Mouse (Mus musculus) lung, postnatal 14 days (tissue): ENCODE data around the gene Ftsj3.
"Not testable (repeated sequence)": the region's sequence is repeated elsewhere in the genome, so short reads cannot be mapped to it uniquely, and the experiment has no call there.

Source experiments
- DNase-seq: peaks from one replicate; pipeline ENCODE4 v3.0.0; 2021

The Ftsj3 gene

DNA sequence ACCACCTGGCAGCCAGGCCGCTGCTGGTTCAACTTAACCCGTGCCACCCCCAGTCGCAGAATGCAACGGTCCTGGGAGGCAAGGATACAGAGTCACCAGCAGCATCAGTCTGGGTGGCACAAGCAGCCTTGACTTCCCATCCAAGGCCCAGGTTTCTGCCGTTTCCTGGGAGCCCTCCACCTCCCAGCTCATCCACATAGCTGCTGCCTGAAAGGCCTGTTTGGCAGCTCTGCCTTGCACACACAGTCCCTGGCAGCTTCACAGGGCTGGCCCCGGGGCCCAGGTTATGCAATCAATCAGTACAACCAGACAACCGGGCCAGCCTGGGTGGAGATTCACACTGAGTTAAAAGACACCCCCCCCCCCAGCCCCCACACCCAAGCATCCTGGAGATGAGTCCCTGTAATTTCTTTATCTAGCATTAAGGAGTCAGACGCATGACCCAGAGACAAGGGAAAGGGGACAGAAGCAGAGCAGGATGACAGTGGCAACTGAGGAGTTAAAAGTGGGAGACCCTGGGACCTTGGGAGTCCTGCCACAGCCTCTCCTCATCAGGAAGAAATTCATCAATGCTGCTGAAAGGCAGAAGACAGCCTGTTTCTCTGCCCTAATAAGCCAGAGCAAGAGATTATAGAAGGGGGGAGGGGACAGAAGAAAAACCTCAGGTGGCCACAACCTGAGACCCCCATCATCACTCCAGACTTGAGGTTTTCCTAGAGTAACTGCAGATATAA is 12.6 kb upstream of the Ftsj3 start:
- DNase-seq: peak; percentile 80

DNA sequence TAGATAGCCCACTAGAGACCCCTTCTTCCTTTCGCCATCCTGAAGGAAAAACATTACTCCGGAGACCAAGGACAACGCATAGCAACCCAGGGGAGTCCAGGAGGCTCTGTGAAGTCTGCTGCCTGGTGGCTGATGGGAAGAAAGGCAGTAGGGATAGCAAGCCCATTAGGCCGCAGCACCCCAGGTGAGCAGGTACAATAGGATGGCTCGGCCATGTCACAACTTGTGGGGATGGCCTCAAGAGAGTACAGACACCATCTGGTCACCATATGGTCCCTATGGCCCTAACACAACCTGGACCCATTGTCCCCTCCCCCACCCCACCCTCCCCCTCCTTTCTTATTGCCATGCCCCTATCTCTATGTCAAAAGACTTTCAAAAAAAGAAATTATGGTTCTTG is 12.0 kb upstream of the Ftsj3 start:
- no peak for DNase-seq

DNA sequence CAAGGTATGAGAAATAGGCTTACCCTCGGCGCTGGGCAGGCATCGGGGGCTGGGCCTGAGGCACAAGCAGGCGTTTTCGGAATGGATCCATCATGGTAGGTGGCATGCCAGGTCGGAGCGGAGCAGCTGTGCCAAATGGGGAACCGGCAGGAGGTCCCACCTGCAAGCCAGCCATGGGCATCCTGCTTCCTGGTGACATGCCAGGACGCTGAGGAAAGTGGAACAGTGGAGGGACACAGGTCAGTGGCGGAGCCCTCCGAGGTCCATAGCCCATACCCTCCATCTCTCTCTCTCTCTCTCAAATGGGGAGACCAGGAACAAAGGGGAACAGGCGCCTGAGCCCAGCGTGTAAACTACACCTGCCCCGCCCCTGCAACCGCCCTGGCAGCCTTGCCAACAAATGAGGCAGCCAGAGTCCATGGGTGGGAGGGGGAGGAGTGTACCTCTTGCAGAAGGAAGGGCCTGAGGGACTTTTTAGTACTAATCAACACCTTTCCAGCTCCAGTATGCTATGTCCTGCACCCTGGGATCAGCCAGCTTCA is 11.5 kb upstream of the Ftsj3 start:
- peak; percentile 57 for DNase-seq

DNA sequence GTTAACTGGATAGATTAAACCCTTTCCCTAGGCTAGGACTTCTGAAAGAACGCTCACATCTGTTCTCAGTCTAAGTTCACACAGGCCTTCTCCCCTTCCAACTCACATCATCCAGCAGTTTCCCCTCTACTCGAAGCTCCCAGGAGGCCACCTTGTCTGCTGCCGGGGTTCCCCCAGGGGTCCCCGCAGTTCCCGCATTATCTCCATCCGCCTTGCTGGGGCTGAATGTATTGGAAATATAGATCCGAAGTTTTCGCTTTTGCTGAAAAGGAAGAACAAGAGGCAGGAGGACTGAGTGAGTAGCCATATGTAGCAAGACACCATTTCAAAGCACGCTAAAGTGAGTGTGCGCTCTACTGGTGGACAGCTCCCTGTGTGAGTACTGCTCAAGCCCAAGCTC is 10.6 kb upstream of the Ftsj3 start:
- DNase-seq: no peak

DNA sequence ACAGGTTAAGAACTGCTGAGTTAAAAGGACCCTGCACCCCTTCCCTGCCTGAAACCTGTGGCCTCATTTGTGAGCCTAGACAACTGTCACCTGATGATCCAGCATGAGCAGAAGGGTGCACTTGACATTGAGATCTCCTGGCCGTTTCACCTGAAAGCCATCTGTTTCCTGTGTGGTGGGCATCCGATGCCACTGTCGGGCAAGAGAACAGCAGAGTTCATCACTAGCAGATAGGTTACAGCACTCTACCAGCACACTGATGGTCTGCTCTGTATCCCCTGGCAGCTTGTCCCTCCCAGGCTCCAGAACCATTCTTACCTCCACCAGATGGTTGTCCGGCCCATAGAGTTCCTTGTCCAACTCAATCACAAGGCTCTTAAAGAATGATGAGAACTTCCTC is 9.7 kb upstream of the Ftsj3 start:
- no peak for DNase-seq

DNA sequence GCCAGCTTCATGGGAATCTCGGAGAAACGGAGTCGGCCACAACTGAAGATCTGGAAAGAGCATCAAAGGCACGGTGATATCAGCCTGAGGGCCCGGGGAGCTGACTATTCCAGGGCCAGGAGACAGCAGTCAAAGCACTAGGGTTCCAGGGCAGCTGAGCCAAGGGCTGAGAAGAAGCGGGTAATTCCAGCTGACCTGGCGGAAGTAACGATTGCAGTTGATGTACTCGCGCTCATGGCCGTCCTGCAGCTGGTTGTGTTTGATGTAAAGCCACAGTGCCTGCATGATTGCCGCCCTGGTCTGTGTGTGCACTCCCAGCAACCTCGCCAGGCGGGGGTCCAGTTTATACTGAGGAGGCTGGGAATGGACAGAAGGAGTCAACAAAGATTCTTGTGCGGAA is 9.1 kb upstream of the Ftsj3 start:
- DNase-seq: no peak

DNA sequence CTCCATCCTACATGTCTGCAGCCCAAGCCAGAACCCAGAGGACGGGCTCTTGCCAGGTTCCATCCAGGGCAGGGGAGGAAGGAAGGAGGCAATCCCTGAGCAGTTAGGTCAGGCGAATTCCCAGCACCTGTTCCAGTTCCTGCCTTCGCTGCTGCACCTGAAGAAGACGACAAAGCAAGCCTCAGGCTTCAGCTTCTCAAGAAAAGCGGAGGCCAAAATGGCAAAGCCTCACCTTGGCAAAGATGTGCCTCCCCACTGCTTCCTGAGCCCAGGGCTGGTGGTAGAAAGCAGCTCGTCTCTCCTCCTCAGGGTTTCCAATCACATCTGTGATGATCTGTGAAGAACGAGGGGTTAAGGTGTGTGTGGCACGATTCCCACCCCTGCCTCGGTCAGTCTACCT is 8.1 kb upstream of the Ftsj3 start:
- DNase-seq: no peak

DNA sequence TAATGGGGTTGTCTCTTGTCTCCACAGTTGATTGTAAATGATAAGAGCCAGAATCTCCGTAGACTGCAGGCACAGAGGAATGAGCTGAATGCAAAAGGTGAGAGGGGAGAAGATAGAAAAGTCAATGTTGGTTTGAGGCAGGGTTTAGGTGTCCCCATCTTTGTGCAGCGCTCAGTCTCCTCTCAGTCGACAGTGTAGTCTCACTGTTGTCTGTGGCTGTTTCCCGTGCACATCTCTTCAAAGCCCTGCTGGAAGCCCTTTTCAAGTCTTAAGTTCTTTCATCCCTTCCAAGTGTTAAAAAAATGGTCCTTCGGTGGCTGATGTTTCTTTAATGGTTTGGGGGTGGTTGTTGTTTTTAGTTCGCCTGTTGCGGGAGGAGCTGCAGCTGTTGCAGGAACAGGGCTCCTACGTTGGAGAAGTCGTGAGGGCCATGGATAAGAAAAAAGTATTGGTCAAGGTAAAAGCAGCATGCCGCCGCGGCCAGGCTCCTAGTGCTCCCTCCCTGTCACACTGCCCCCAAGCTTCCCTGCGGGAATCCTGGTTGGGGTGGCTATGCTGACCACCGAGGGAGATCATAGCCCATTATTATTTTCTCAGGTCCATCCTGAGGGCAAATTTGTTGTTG is 5.1 kb upstream of the Ftsj3 start:
- no peak for DNase-seq

DNA sequence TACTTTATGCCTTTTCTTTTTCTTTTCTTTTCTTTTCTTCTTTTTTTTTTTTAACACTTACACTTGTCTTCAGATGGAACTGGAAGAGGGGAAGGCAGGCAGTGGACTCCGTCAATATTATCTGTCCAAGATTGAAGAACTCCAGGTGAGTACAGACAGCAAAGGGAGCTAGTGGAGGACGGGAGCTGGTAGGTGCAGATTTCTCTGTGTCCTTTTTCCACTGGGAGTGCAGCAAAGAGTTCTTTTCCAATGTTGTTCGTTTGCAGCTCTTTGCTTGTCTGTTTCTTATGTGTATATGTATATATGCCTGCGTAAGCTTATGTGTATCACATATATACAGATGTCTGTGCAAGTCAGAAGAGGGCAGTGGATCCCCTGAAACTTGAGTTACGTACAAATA is 896 bp upstream of the Ftsj3 start:
- peak; percentile 58 for DNase-seq

DNA sequence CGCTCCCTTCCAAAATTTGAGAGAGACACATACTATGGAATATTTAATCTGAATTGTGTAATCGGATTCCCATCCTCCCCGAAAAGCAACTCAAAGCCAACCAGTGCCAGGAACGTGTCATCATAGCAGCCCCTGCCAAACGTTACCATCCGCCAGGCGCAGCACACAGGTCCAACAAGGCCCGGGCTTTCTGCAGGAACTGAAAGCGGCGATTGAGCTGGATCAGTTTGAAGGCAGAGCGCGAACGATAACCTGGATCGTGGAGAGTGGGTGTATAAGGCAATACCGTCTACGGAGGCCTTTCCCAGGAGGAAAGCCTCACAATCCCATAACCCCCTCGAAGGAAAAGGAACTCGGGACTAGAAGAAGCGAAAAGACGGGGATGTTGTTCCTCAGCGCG is 705 bp downstream of the Ftsj3 start:
- DNase-seq: no peak

DNA sequence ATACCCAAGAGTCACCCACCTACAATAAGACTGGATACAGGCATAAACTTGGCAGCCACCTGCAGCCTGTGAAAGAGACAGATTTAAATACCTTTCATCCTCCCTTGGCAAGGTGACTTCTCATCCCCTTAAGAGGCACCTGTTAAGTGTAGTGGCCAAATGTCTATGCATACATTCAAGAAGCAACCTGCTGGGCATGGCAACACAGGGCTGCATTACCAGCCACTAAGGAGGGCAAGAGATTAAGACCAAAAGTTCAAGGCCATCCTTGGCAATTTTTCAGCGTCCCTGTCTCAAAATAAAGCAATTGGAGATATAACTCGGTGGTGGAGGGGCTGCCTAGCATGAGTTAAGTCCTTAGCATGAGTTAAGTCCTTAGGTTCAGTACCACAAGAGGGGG is 1.1 kb downstream of the Ftsj3 start:
- no peak for DNase-seq

DNA sequence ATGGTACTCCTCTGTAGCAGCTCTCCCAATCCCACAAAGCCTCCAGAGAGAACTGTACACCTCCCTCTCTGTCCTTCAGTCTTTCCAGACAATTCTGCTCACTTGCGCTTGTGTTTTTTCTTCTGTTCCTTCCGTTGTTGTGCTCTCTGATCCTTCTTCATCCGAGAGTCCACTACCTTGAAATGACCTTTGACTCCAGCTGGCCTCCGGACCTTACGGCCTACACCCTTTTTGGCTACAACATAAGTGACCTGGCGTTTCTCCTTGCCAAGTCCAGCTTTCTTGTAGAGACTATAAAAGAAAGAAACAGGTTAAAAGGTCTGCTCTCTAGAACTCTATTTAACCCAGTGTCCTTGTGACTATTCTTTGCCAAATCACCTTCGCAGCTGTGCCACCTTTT is 6.6 kb downstream of the Ftsj3 start:
- DNase-seq: no peak

DNA sequence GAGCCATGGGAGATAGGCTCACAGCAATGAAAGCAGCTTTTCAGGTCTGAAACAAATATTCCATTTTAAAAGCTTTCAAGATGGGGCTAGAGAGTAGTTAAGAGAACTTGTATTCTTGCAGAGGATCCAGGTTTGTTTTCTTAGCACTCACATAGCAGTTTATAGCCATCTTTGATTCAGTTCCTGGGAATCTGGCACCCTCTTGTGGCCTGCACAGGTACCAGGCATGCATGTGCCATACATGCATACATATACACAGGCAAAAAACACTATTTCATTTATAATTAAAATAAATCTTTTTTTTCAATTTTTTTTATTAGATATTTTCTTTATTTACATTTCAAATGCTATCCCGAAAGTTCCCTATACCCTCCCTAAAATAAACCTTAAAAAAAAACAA is 9.0 kb downstream of the Ftsj3 start:
- DNase-seq: no peak

DNA sequence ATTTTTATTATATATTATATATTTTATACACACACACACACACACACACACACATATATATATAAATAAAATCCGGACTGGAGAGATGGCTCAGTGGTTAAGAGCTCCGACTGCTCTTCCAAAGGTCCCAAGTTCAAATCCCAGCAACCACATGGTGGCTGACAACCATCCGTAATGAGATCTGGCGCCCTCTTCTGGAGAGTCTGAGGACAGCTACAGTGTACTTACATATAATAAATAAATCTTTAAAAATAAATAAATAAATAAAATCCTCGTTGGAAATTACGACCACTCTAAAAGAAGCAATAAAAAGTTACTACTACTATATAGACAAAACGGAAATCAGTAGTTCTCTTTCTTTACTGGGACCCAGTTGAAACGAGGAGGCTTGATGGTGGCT is 21.9 kb downstream of the Ftsj3 start:
- not testable (repeated sequence) for DNase-seq

DNA sequence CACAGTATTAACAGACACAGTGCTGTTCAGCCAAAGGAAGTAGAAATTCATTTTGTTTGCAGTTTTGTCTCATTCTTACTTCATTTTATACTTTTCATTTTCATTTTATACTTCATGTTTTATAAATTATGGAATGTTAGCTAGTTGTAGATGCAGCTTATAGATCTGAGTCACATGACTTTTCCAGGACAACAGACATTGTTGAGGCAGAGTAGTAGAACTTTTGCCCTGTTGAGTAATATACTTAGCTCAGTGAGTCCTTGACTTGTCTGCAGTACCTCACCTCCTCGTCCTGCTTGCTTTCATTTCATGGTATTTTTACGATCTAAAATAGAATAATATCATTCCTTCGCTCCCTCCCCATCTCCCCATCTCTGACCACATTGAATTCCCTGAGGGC is 35.3 kb downstream of the Ftsj3 start:
- no peak for DNase-seq

DNA sequence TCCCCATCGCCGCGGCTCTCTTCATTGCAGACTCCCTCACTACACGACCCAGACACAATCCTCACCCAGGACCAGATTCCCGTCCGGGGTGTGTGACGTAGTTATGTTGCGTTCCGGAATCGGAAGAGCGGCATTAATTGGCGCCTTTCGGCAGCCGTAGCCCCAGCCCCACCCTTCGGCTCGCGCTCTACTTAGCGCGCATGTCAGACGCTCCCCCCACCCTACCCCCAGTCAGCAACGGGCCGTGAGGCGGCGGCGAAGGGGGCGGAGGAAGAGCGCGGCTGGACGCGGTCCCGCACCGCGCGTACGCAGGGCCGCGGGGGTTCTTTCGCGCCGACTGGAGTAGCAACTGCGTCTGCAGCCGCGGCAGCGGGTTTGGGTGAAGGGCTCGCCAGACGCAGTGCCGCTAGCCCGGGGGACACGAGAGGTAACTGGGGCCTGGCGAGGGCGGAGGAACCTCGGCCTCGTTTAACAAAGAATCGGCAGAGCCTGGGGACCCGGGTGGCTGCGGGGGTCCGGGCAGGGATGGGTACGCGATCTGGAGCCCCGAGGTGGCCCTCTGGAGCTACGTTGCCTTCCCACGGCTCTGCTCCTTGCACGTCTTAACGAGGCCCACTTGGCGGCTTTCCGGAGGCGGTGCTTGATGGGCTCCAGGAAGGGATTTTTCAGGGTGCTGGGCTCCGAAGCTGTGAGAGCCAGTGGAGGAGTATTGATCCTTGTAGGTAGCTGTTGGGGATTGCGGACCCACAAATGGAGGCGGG is 39.0 kb downstream of the Ftsj3 start, which contains the start of gene Ddx42:
TSS of gene Ddx42 (plus strand) at position 197 of the 761 bp plus-strand sequence.
- peak; percentile 91 for DNase-seq

DNA sequence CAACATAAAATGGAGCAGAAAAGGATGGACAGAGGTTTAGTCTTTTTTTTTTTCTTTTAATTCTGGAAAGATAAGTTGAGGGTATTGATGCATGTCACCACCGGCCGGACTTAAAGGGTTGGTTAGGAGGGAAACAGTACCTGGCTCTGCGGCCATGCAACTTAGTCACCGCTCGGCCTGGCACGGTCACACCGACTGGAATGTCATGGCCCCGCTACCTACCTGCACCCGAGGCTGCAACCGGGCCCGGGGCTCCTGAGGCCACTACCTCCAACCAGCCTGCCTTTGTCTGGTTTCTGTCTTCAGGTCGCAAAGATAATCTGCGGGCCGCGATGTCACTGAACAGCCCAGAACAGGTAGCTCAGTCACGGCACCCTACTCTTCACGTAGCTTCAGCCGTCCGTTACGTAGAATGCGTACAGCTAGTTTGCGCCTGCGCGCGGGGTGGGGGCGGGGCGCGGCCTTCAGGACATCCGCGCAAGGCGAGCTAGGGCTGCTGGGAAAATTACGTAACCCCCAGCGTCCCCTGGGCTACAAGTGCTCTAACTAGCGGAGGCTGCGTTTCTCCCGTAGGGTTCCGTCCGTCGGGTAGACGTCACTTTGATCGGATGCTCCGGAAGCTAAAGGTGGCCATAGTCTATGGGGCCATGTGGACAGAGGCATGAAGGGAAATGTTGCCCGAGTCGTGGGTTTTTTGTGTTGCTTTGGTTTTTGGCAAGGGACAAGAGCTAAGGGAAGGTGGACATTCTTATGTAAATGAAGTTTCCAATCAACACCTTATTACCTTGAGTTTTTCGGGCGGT is 39.8 kb downstream of the Ftsj3 start, which contains the start of gene Ccdc47:
TSS of gene Ccdc47 (minus strand) at position 418 of the 803 bp plus-strand sequence.
- DNase-seq: peak; percentile 93

DNA sequence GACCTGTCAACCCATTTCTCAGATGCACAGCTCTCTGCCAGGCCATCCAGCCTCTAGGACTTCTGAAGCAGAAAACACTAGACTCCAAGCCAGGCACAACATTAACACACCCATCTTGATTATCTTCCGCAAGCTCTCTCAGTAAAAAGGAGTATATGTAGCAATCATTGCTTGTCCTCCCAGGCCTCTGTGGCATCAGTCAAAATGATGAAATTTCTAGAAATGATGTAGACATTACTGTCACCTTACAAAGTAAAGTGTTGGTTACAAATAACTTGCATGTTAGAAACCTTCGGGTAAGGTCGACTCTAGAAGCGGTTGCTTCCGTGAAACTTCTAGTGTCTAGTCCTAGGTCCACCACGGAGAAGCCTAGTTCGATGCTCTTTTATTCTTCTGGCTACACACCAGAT is 40.4 kb downstream of the Ftsj3 start:
- DNase-seq: no peak

DNA sequence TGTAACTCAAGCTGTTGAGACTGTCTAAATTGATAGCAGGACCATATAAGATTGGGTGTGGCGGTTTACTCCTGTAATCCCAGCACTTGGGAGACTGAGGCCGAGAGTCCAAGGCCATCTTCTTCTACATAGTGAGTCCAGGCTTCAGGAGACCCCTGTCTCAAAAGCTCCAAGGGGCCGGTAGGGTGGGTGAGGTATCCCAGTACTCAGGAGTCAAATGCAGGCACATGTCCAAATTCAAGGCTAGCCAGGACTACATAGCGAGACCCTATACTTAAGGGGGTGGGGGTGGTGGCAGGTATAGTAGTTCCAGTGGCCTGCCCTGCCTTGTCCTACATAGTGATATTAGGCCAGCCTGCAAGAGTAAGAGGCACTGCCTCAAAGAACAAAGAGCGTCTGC is 41.0 kb downstream of the Ftsj3 start:
- no peak for DNase-seq

DNA sequence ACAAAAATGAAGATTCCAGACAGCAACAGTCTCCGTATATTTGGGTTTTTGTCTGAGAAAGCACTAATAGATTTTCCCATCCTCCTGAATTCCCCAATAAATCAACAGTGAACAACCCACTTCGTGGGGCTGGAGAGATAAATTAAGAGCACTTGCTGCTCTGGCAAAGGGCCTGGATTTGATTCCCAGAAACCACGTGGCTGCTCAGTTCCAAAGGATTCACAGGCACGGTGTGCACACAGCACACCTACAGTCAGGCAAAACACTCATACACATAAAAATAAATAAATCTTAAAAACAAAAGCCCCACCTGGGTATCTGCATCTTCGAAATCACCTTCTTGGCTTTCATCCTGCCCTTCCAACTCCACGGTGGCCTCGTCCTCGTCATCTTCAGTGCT is 43.1 kb downstream of the Ftsj3 start:
- DNase-seq: no peak

DNA sequence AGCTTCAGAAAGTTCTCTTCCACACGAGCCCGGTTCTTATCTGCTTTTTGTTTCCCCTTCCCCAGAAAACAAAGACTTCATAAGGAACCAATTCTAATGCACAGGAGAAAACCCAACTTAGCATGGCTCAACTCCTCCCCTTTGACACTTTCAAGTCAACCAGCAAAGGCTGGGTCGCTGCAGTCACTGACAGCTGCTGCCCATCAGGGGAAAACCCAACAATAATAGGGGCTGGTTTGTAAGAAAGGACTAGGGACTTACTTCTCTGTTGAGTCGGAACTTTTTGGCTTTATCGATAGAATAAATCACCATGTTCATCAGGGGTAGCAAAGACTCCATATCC is 53.8 kb downstream of the Ftsj3 start, which contains the start of gene Strada:
TSS of gene Strada (minus strand) at position 46 of the 343 bp plus-strand sequence.
- no peak for DNase-seq

DNA sequence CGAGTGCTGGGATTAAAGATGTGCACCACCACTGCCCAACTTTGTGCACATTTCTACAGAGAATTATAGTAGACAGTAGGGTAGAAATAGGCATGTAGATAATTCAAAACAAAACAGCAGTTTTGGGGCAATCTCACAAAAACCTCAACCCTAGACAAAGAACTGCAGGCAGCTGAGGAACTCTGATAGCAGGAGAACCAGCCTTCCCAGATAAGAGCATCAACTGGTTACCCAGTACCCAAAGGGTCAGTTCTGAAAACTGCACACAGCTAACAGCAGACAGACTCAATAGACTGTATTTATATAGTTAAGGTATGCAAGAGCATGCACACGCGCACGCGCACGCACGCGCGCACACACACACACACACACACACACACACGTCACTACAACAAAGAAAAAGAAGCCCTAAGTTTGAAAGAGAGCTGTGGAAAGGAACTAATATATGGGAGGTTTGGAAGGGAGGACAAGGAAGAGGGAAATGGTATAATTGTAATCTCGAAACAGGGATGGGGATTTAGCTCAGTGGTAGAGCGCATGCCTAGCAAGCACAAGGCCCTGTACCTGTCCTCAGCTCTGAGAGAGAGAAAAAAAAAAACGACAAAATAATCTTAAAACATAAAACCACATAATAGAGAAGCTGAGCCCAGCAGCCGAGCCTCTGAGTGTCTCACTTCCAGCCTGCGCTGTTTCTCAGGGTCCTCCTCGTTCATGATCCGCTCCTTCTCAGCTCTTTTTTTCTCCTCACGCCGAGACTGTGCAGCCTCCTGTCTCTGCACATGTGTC is 54.3 kb downstream of the Ftsj3 start:
- no peak for DNase-seq
